Mouse (Mus musculus) right cerebral cortex, postnatal 14 days (tissue): ENCODE measurements around the gene Dpp10.

Experiments used
- DNase-seq: peaks from one replicate; pipeline ENCODE4 v3.0.0; 2022

Gene Dpp10

DNA sequence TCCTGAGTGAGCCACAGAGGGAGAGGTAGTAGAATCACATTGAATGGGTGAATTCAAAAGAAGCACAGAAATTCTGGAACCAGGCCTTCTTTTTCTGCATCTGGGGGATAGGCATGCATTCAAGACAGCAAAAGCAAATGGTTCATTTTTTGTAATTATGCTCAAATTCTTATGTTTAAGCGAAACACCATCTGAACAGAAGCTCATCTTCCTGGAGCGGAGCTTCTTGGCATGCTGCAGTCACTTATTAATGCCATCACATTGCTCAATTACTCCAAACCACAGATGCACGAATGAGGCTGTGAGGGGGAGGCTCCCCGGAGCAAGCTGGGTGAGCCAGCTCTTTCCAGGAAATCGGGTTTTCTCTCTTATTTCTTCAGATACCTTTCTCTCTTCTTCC is 142.7 kb downstream of the Dpp10 start:
- peak; percentile 29 for DNase-seq

DNA sequence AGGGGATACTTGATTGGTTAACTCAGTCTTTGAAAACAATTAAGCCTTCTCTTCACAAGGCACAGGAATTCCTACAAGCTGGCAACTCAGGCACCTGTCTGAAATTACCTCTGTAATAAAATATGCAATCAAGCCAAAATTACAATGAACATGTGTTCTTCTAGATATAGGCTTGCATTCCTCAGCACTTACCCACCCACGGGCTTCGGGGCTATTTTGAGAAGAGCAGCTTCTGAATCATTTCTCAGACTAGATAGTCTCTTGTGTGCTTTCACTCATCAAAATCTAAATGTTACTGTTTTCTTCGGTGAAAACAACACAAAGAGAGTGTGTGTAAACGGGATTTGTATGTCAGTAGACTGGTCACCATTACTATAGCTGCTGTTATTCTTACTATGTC is 144.1 kb downstream of the Dpp10 start:
- DNase-seq = peak; percentile 67

- no peak for DNase-seq
Observed at GRCm38 (mm10) chr1:123887243-123887642, 158.1 kb downstream of the Dpp10 start.

- no peak for DNase-seq
Observed at GRCm38 (mm10) chr1:123846881-123847280, 198.5 kb downstream of the Dpp10 start.

GRCm38 (mm10) chr1:123801206-123801605 is 244.2 kb downstream of the Dpp10 start:
- DNase-seq = no peak

GRCm38 (mm10) chr1:123765511-123765910 is 279.8 kb downstream of the Dpp10 start:
- DNase-seq = no peak

- no peak for DNase-seq
Observed at GRCm38 (mm10) chr1:123762272-123762671, 283.1 kb downstream of the Dpp10 start.

DNA sequence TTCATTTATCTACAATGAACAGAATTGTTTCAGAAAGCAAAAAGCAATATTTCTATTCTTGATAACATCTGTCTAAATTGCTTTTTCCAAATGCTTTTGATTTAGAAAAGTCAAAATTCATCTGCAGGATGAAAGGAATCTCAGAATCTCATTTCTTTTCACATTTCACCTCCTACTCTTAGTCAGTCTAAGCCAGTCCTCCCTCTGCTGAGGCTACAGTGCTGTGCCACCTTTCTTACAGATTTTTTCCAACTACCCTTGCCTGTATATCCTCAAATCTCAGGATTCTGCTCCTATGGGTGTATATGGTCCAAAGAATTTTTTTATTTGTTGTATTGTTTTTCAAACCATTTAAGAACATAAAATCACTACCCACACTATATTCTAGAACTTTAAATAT is 289.3 kb downstream of the Dpp10 start:
- no peak for DNase-seq

DNA sequence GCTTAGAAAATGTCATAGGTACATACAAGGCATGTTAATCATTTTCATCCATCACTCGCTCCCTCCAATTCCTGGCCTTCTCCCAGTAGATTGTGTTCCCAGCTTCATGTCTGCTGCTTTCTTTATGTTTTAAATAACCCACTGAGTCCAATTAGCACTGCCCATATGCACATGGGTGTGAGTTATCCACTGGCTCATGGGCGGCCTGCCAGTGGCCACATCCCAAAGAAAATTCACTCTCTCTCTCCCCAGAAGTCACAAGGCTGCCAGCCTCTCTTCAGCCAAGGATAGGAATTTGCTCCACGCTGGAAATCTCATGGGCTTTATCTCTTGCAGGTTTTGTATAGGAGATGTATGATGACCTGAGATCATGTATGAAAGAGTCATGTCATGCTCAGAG is 338.1 kb downstream of the Dpp10 start:
- no peak for DNase-seq

DNA sequence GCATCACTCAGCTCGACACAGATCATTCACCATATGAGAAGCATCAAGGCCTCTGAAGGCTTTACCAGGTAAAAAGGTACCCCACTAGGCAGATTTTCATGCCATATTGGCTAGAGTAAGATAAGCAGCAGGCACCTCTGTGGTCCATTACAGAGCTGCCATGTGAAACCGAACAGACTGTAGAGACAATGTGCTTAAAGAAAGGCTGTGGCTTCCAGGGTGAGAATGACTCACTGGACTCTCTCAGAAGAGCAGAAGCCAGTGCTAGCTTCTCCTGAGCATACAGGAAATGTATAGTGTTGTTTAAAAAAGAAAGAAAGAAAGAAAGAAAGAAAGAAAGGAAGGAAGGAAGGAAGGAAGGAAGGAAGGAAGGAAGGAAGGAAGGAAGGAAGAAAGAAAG is 386.9 kb downstream of the Dpp10 start:
- DNase-seq = no peak

DNA sequence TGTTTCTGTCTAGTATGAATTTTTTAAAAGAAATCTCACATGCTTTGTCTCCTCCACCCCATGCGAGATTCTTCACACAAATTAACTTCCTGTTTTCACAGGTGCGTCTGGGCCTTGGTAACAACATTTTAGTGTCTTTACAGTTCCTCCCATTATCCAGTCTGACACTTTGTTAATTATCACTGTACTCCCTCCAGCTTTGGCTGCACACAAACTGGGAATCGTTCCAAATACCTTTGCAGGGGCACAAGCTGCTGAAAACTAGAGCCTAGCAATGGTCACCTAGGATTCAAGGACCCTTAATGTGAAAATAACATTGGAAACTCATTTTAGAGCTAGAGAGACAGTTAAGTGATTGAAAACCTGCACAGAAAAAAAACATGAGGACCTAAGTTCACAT is 388.8 kb downstream of the Dpp10 start:
- no peak for DNase-seq

GRCm38 (mm10) chr1:123637897-123638296 is 407.5 kb downstream of the Dpp10 start:
- DNase-seq = no peak

- no peak for DNase-seq
Observed at GRCm38 (mm10) chr1:123628268-123628667, 417.1 kb downstream of the Dpp10 start.

DNA sequence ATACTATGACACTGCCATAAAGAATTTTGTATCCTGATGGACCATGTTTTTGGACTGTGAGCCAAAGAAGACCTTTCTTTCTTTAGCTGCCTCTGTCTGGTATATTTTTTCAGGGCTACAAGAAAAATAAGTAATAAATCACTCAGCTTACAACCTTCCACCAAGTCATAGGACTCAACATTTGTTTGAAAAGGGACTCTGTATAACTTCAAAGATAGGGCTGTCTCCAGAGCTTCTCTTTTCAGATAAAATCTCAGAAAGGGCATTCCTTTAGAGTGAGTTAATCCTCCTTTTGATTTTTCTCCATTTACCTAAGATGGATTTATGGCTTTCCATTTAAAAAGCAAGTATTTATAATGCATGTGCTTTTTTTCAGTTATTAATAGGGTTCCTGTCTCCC is 460.5 kb downstream of the Dpp10 start:
- DNase-seq = no peak

DNA sequence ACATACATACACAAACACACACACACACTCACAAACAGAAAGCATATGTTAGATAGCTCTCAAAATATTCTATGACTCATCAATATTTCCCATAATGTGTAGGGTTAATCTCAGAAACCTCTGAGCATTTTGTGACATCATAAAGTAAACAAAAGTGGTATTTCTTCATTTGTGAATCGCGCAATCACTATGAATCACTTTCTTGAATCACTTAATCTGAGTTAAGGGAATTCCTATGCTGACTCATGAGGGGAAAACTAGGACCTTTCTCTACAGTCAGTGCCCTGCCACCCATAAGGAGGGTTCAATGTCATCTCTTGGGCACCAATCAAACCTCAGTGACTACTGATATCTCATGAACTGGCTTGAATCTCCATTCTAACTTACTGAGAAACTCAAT is 465.2 kb downstream of the Dpp10 start:
- DNase-seq = no peak

- DNase-seq = no peak
Observed at GRCm38 (mm10) chr1:123573713-123574112, 471.6 kb downstream of the Dpp10 start.

- DNase-seq = no peak
Observed at GRCm38 (mm10) chr1:123542496-123542895, 502.9 kb downstream of the Dpp10 start.

GRCm38 (mm10) chr1:123467729-123468128 is 577.6 kb downstream of the Dpp10 start:
- no peak for DNase-seq

DNA sequence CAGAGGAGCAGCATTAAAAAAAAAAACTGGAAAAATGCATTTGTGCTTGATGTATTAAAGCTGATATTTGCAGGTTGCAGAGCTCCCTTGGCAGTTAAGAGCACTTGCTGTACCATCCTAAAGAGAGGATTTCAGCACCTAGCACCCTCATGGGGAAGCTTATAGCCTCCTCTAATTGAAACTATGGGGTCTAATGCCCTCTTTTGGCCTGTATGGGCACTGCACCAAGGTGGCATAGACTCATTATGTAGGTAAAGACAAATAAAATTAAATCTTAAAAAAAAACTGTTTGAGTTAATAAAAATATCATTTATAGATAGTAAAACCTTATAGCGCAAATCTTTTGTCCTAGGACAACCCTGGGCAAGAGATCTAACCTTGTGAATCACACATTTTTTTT is 631.2 kb downstream of the Dpp10 start:
- DNase-seq = peak; percentile 6

DNA sequence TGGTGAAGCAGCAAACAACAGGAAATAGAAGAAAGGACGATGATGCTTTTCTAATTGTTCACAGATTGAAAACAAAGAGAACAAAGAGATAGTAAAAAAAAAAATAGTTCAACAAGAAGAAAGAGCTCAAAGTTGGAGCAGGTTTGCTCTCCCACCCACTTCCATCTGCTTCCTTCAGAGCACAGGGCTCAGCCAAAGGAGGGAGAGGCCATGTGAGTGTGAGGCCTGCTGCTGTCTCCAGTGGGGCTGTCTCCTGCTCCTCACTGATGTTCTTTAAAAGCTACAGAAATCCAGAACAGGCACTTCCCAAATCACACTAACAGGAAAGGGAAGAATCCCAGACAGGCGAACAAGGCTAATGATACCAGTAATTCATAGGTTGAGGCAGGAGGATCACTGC is 694.1 kb downstream of the Dpp10 start:
- DNase-seq = no peak

DNA sequence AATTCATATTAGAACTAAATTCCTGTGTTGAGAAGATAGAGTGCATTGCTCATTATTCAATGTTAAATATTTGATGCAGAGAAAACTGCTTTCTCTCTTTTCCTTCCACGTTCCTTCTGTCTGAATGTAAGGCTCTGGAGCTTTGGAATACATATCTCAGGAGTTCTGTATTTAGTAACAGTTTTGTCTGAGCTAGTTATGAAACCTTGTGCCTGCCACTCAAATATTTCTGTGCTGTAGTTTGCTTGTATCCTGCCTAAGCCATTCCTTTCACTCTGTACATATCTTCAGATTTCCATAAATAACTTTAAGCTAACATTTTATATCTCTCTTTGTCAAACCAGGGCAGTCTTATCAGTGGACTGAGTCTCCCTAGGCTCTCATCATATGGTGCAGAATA is 707.5 kb downstream of the Dpp10 start:
- DNase-seq = no peak

- no peak for DNase-seq
Observed at GRCm38 (mm10) chr1:123316886-123317285, 728.5 kb downstream of the Dpp10 start.
